ENCODE assay signal across 14 mouse cellular contexts in the genomic region with DNA sequence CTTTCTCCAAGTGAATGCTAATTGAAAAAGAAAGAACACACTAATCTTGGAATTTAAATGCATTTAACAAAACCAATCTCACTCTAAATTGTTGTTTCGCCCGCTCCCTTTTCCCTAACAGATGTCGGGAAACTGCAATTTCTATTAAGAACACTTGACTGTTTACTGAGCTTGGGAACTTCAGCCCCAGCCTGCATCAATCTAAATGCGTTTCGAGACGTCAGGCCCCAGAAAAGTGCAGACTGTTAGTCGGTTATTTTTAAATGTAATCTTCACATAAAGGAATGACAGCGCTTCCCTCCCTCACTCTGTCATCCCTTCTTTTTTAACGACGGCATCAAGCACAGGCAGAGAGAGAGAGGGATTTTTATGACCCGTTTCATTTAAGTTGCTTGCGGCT.
DNase-seq lines count a peak whose midpoint lies in the region; ATAC-seq and TF ChIP-seq lines count a peak whose summit lies in the region.
"Had no signal": no experiment of that assay in that cellular context is flagged by ENCODE, and none has a peak within 500 bp of the region (broad histone marks: within the 10 kb centered on the region; RNA-seq: fewer than 3 reads in every experiment).

No protein-coding gene starts in this region.

- H3K9me3 ChIP-seq in embryonic facial prominence, embryonic 14.5 days (ENCODE audit: control insufficient read depth, low read length), result no peaks in the 10 kb centered on the region
- H3K9me3 ChIP-seq in limb, embryonic 12.5 days, result no peaks in the 10 kb centered on the region
- H3K9me3 ChIP-seq: lung, embryonic 15.5 days; midbrain, embryonic 12.5 days; stomach, embryonic 15.5 days had no signal

- H3K4me2 ChIP-seq in embryonic facial prominence, embryonic 14.5 days (ENCODE audit: low read depth, low read length), result peak overlapping the region; percentile 12; the same call in 1 of the 2 replicates
- peak overlapping the region; percentile 35 for H3K4me2 ChIP-seq in limb, embryonic 12.5 days
- H3K4me2 ChIP-seq: heart, embryonic 11.5 days; lung, embryonic 15.5 days; midbrain, embryonic 12.5 days; stomach, embryonic 15.5 days had no signal

- intact Hi-C loops in heart, adult 2 months (cut with DNase I), result no loop called here

- no peak overlapping the region for H3K4me3 ChIP-seq in embryonic facial prominence, embryonic 14.5 days (ENCODE audit: low read depth, low read length)
- H3K4me3 ChIP-seq in limb, embryonic 12.5 days (replicated peaks), result no peak overlapping the region
- no peak overlapping the region for H3K4me3 ChIP-seq in heart, adult 2 months
- H3K4me3 ChIP-seq: lung, embryonic 15.5 days; midbrain, embryonic 12.5 days; stomach, embryonic 15.5 days had no signal

- H3K27ac ChIP-seq in embryonic facial prominence, embryonic 14.5 days (replicated peaks; ENCODE audit: low read depth, low read length), result no peak overlapping the region; the same call in 1 of the 2 replicates
- H3K27ac ChIP-seq in limb, embryonic 12.5 days, result peak overlapping the region; percentile 45; the same call in 1 of the 2 replicates
- H3K27ac ChIP-seq in heart, adult 2 months, result no peak overlapping the region
- H3K27ac ChIP-seq: lung, embryonic 15.5 days; midbrain, embryonic 12.5 days; stomach, embryonic 15.5 days had no signal

- H3K36me3 ChIP-seq in embryonic facial prominence, embryonic 14.5 days (ENCODE audit: control insufficient read depth, insufficient read depth, low read length), result no peaks in the 10 kb centered on the region
- H3K36me3 ChIP-seq in limb, embryonic 12.5 days, result no peaks in the 10 kb centered on the region
- H3K36me3 ChIP-seq in heart, adult 2 months (ENCODE audit: control insufficient read depth, insufficient read depth, low read length), result no peaks in the 10 kb centered on the region
- H3K36me3 ChIP-seq: lung, embryonic 15.5 days; midbrain, embryonic 12.5 days; stomach, embryonic 15.5 days had no signal

- no peaks in the 10 kb centered on the region for H3K79me2 ChIP-seq in heart, adult 2 months (replicated peaks; ENCODE audit: control insufficient read depth, insufficient read depth, low read length)

- peak; percentile 11 for DNase-seq in layer of hippocampus, adult 11-12 months (ENCODE audit: low spot score)
- no peak for DNase-seq in layer of hippocampus, postnatal 25 days (ENCODE audit: extremely low spot score in 1 of 2, low spot score in 1 of 2)
- DNase-seq in brain, embryonic 14.5 days (ENCODE audit: low read depth), result peak; percentile 73
- DNase-seq in embryonic facial prominence, embryonic 14.5 days (ENCODE audit: low spot score), result peak; percentile 34
- DNase-seq in heart, adult 2 months, result no peak
- DNase-seq in heart, adult 9 months (ENCODE audit: low spot score in 2 of 2), result no peak
- DNase-seq: adrenal gland, adult 2 months; kidney, adult 9 months had no signal

- no peaks in the 10 kb centered on the region for H3K27me3 ChIP-seq in embryonic facial prominence, embryonic 14.5 days (replicated peaks; ENCODE audit: control insufficient read depth, insufficient read depth, low read length)
- 0 out of 2 replicates have a peak, but pooled peaks cover 8% of the 10 kb centered on the region for H3K27me3 ChIP-seq in limb, embryonic 12.5 days
- H3K27me3 ChIP-seq in heart, adult 2 months (ENCODE audit: control insufficient read depth, insufficient read depth, low read length), result no peaks in the 10 kb centered on the region; the same call in 1 of the 2 replicates
- H3K27me3 ChIP-seq: CH12.LX; lung, embryonic 15.5 days; stomach, embryonic 15.5 days had no signal

- 28% methylated on average over 12 of the region's 12 CpGs for WGBS in embryonic facial prominence, embryonic 14.5 days
- WGBS in limb, embryonic 12.5 days, result 7% methylated on average over 12 of the region's 12 CpGs
- 48% methylated on average over 12 of the region's 12 CpGs for WGBS in heart, adult 2 months

- H3K4me1 ChIP-seq in embryonic facial prominence, embryonic 14.5 days (ENCODE audit: control insufficient read depth, insufficient read depth, low read length), result peaks cover 2% of the 10 kb centered on the region; the same call in 1 of the 2 replicates
- H3K4me1 ChIP-seq in limb, embryonic 12.5 days (replicated peaks), result peaks cover 20% of the 10 kb centered on the region
- no peaks in the 10 kb centered on the region for H3K4me1 ChIP-seq in heart, adult 2 months (ENCODE audit: control insufficient read depth, insufficient read depth, low read length)
- H3K4me1 ChIP-seq: lung, embryonic 15.5 days; stomach, embryonic 15.5 days had no signal

- ATAC-seq in embryonic facial prominence, embryonic 14.5 days (ENCODE audit: low read depth), result no peak
- no peak for ATAC-seq in limb, embryonic 12.5 days (ENCODE audit: insufficient number of reproducible peaks, insufficient read depth, low FRiP score, low TSS enrichment, low read depth)

- H3K9ac ChIP-seq in embryonic facial prominence, embryonic 14.5 days (ENCODE audit: low read depth, low read length), result no peak overlapping the region
- H3K9ac ChIP-seq in limb, embryonic 12.5 days (replicated peaks), result no peak overlapping the region
- no peak overlapping the region for H3K9ac ChIP-seq in heart, adult 2 months (ENCODE audit: low read depth, low read length)
- H3K9ac ChIP-seq: lung, embryonic 15.5 days; midbrain, embryonic 12.5 days; stomach, embryonic 15.5 days had no signal

- no peak for TF ChIP-seq EP300 in heart, adult 2 months (IDR thresholded peaks at IDR 0.05; ENCODE audit: insufficient read depth, low read depth, low read length)

- no peak for TF ChIP-seq CTCF in brain, embryonic 14.5 days (IDR thresholded peaks at IDR 0.05; ENCODE audit: borderline replicate concordance, extremely low read depth, insufficient read depth, insufficient read length)
- no peak for TF ChIP-seq CTCF in heart, adult 2 months (IDR thresholded peaks at IDR 0.05)

- no peak for TF ChIP-seq POLR2A in brain, embryonic 14.5 days (IDR thresholded peaks at IDR 0.05; ENCODE audit: borderline replicate concordance, extremely low read depth, insufficient read depth, insufficient read length, poor library complexity, severe bottlenecking)
- TF ChIP-seq POLR2A in heart, adult 2 months (IDR thresholded peaks at IDR 0.05; ENCODE audit: insufficient read depth, low read depth, low read length), result no peak

Comparison
In these comparisons a context has a peak if more than half of its experiments do, and no peak if none do; other contexts are left out.
1. DNase-seq: peak in layer of hippocampus, adult 11-12 months (single experiment), brain, embryonic 14.5 days (single experiment) and embryonic facial prominence, embryonic 14.5 days (single experiment); none in layer of hippocampus, postnatal 25 days (0 of 2), heart, adult 2 months (0 of 2) and heart, adult 9 months (0 of 2).